Mouse (Mus musculus): ENCODE measurements around the gene Col4a6.

The Col4a6 gene

DNA sequence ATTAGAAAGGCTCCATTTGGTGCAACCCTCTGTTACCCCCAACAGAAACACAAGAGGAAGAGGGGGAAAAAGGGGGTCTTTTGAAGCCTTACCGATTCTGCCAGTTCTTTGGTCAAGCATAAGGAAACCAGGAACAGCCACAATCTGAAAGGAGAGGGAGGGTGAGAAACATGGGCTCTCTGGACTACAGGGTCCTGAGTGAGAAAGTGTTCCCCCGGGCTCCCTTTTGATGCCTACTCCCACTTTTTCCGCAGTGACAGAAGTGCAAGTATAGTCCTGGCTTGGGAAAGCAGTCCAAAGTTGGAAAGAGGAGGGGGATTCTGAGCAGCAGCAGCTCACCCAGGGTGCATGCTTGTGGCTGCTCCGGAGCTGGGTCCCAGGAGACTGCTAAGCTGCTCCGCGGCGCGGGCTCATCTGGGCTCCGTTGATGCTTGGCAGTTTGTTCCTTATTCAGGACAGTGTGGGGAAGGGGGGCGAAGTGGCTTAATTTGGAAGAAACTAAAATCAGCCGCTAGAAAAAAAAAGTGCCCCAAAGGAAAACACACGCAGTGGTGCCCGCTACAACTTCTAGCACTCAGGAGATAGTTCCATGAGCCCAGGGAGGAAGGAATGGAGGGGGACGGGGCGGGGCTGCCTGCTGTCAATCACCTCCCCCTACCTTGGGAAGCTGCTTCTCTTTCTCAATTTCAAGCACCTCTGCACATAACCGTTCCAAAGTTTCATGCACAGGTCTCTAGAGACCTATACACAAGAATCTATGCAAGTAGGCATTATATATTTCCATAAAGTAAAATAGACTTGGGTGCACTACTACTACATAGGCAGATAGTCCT lies at the start of gene Col4a6:
Gene Col4a6 (minus strand): TSS at position 607 of the 833 bp plus-strand sequence.
- no peak for ATAC-seq (ENCODE audit: low TSS enrichment)

DNA sequence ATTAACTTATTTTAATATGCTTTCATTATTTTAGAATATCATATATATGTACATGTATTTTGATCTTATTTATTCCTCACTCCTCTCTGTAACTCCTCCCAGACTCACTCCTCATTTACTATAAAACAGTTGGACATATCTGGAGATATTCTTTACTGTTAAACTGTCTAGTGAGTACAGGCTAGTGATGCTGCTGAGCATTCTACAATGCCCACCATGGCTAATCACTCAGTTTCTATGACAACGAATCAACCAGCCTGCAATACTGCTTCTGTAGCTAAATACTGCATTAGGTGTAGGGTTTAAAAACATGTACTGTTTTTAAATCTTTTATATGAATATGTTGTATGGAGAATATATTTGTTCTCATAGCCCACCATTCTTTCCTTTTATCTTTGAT lies 29.2 kb upstream of the Col4a6 start:
- no peak for ATAC-seq (ENCODE audit: low TSS enrichment)

DNA sequence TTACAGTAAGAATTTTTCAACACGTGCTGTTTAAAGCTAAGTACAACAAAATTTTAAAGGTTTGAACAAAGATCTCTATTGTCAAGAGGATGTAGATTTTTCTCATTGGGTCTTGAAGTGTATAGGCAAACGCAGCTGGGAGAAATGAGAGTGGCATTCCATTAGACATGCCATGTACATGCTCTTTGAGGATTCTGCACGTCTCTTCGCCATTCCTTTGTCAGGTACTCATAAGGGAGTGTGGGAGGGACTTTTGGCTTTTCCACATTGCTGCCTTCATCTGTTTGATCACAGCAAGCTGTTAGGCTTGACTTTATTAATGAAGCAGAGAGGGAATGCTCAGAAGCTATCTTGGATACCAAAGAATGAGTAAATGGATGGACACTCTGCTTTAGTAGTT lies 20.7 kb upstream of the Col4a6 start:
- no peak for ATAC-seq (ENCODE audit: low TSS enrichment)

DNA sequence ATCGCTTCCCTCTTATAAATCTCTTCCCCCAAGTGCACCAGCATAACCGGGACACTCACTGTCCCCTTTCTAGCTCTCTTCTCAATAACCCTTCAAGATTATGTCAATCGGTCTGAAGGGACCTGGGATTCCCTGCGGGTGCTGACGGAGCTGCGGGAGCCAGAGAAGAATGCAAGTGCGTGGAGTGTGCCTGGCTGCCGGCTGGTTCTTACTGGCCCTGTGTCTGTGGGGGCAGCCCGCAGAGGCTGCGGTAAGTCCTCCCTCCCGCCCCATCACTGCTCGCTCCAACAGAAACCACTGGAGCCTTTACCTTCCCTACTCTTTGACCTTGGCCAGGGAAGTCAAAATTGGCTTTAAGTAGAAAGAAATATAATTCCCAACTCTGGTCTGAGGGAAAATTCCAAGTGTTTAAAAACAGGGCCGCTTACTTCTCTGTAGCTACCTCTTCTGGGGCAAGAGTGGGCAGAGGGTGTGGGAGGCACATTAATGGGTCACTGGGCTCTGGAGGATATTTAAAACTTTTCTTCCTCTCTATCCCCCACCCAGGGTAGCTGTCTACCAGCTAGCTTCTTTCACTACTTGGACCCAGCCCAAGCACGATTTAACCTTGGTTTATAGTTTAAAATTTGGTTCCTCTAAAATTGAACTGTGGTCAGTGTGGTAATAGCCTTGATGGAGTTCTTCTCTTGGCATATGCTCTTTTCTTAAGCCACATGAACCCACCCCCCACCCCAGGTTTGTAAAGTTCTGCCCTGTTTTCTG lies 1.9 kb upstream of the Col4a6 start:
- peak; percentile 70 for ATAC-seq (ENCODE audit: low TSS enrichment)

DNA sequence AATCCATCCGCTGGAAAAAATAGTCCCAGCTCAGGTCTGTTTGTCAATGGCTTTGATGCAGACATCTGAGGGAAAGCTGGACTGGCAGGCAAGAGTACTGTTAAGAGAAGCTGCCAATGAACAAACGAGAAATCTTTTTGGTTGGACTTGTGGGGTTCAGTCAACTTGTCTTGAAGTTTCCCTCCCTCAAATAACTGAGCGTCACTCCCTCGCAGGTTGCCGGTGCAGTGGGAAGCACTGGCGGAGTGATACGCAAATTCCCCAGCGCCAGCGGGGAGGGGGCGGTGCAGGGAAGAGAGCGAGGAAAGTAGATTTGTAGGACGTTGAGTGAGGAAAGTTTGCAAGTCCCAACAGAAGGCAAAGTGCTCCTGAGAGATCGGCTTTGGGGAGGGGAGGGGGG lies 1.2 kb upstream of the Col4a6 start, which contains the start of gene Col4a5:
Gene Col4a5 (plus strand): TSS at position 276 of the 400 bp plus-strand sequence.
- peak; percentile 57; the same call in 1 of the 2 replicates for ATAC-seq (ENCODE audit: low TSS enrichment)

DNA sequence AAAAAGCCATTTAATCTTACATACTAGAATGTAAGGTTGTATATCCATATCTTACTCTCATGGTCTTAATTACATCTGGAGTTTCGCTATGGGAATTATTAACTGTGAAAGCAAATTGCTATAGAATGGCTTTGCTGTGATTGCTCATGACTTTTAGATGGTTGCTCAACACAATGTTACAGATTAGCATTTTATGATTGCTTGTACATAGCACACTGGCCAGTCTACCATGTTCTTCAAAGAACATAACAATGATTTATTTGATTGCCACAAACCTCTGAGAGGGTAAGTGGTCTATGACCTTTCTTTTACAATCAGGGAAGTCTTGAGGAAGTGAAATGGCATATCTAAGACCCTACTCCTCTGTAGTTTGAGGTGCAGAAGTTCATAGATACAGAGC lies 25.9 kb downstream of the Col4a6 start:
- no peak for ATAC-seq (ENCODE audit: low TSS enrichment)

DNA sequence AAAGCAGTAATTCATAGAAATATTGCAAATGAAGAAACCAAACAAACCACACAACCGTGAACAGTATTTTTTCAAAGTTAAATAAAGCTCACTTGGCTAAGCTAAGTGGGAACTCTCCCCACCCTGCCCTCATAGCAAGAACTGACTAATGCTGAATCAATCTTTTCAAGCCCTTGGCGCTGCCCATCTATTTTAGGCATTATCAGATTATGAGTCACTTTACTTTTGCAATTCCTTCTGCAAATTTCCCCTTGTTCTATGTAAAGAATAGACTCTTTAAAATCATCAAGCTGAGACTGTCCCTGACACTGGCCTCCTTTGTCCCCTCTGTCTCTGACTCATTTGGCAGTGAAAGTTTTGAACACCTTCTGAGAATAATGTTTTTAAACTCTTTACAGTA lies 34.5 kb downstream of the Col4a6 start:
- ATAC-seq (ENCODE audit: low TSS enrichment) = no peak

DNA sequence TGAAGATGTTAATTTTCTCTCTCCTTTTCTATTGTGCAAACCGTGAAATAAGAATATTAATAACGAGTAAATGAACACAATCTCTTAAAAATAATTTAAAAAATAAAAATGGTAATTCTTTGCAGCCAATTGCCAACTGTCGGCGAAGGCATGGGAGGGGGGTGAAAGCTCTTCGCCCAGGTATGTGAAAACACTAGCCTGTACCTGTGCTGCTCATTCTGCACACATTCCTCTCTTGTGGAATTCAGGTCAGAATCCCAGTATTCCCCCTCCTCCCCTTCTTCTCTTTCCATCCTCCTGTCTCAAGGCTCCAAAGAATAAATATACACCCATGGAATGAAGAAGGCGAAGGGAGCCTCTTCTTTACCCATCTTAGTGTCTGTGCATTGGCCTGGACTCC lies 37.1 kb downstream of the Col4a6 start:
- ATAC-seq (ENCODE audit: low TSS enrichment) = no peak

DNA sequence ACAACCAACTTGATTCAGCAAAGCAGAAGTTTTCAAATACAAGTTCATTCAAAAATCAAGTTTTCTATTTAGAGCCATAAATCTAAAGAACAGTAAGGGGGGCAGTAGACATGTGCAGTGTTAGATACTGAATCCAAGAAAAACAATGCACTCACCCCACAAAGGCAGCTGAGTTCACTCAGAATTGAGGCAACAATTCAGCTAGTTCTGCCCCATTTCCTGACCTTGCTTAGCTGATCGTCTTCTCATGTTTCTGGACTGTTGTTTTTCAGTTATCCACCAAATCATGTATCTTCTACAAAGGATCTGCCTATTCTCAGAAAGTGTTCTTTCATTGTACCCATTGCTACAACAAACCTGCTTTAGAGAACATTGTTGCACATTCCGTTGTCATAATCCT lies 58.6 kb downstream of the Col4a6 start:
- no peak for ATAC-seq (ENCODE audit: low TSS enrichment)

DNA sequence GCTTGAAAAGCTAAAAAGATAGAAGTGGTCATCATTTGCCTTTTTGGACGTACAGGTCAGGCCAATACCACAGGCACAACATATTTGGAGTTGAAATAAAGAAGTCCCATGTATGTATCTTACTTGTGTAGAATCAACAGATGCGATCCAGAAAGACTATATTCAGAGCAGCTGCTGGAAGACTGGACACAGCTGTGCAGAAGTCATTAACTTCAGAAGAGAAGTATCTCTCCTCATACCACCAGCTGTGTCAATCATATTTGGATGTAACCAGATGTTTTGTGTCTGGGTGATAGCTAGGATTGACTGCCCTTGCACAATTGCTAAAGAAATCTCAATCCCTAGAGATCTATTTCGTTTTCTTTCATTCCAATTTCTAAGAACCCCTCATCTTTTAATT lies 77.6 kb downstream of the Col4a6 start:
- ATAC-seq (ENCODE audit: low TSS enrichment) = no peak

DNA sequence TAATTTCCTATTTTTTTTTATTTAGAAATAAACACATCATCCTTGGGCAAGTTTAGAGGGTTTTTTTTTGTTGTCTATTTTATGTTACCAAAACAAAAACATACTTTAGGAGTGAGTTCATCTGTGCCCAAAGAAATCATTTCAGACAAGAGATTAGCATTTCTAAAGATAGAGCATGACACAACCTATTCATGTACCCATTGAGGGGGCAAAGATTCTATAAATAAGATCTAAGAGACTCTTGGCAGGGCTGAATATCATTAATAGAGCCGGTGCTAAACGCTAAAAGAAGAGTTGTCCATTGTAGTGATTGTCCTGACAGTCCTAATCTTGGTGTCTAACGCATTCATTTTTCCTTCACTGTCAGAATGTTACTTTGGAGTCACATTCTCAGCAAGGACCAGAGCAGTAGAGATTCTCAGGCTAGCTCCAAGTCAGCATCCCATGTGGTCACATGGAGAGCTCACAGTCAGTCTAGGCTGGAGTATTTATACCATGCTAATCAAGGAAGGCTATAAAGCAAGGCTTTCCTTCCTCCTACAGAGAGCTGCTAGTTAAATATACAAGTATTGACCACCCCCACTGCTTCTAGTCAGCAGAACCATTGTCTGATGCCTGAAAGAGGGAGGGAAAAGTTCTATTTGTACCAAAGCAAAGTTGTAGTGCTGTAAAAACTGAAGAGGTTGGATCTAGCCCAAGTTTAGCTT lies 88.3 kb downstream of the Col4a6 start:
- ATAC-seq (ENCODE audit: low TSS enrichment) = no peak

DNA sequence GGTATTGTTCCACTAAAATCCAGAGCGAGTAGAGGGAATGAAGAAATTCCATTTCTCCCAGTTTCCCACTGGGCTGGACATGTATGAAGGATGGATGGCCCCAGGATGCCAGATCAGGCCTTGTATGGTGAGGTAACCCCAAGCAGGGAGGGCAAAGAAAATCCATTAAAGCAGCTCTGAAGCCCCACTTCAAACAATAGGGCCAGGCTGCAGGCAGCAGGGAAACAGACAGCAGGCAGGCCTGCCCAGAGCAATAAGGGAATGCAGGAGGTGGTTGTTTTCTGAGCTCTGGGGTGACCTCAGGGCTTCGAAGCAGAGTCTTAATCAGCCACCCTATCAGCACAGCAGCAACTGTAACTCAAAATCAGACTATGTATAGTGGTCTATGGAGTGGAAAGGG lies 89.2 kb downstream of the Col4a6 start:
- ATAC-seq (ENCODE audit: low TSS enrichment) = no peak

DNA sequence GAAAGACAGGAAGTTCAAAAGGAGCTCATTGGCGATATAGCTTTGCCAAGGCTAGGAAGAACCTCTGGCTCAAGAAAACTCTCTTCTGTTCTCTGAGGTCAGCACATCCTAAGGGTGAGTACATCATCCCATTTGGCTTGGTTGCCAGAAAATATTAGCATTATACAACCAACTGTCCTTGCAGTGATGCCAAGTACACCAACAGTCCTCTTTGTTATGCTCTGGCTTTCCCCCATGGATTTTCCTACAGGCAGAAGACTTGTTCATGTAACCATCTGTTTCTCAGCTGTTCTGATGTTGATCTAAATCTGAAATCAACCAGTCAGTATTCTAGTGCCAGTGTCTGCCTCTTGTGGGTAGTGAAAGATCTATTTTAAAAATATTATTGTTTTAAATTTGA lies 103.6 kb downstream of the Col4a6 start:
- peak; percentile 65 for ATAC-seq (ENCODE audit: low TSS enrichment)

DNA sequence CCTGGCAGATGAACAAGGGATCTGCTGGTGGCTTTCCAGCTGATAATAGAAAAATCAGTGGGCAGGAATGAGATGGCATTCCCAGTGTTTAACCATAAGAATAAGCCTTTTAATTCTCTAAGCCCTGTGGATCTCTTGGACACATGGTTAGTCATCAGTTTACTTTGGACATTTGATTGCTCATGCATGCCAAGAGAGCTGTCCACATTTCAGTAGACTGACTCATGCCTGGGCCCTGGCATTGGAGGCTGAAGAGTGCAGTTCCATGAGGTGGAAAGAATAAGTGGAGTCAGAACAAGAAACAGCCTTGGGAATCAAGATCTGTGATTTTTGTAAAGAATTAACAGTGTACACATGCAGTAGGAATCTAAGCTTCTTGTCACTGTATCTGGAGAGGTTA lies 110.5 kb downstream of the Col4a6 start:
- no peak for ATAC-seq (ENCODE audit: low TSS enrichment)

DNA sequence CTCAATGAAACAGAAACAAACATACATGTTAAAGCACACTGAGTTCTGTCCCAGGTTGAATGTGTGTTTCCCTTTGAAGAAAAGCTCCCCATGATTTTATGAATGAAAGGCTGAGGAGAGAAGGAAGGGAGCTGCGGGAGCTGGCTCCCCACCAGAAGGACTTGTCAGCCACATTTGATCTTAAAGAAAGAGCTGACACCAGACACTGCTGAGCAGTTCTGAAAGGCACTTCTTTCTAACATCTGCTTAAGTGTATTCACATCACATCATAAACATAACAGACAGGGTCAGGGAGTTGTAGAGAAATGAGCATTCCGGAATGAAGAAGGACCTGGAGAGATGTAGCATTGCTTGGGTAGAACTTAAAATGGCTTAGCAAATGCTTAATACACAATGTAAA lies 132.5 kb downstream of the Col4a6 start:
- ATAC-seq (ENCODE audit: low TSS enrichment) = no peak

DNA sequence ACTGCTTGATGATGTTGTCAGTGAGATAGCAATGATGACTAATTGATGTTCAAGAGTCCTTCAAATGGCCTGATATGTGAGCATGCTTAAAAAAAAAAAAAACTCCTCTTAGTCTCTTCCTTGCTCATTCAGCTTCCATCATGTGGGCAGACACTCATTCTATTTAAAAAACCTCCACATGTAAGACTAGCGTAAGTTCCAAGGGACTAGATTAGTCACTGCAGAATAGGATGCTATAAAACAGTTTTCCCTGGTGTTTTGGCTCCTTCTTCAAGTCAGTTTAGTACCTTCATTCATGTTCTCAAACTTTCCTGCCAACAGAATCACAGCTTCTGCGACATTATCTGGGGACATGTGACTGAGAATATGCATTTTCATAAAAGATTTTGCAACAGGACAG lies 145.8 kb downstream of the Col4a6 start:
- ATAC-seq (ENCODE audit: low TSS enrichment) = peak; percentile 96

DNA sequence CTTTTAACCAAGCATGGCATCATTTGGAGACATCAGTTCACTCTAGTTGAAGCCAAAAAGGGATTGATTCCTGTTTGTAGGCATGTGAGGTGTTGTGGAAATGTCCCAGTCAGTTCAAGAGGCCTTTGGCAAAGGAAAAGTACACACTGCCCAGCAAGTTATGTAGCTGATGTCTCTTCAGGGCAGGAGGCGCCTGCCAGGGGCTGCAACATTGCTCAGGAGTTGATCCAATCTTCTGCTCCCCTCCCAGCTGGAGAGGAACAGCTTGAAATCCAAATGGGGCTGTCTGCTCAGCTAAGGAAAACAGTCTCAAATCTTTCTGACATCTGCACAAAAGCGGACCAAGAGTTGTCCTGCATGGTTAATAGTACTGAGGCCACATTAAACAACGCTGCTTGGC lies 149.7 kb downstream of the Col4a6 start:
- no peak for ATAC-seq (ENCODE audit: low TSS enrichment)

DNA sequence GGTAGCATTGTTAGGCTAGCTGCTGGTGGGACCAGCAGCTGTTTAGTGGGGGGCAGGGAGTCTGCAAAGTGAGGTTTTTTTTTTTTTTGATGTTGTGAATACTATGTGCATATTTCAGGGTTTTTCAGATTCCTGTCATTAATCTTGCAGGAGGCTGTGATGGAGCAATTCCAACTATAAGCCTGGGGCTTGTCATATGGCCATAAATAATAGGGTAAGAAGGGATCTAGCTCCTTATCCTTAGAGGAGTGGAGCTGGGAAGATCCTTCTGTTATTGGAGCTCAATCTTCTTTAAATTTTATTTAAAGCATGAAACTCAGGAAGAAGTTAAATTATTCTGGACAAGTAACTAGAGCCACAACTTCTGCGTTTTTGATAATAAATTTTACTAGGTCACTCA lies 157.7 kb downstream of the Col4a6 start:
- ATAC-seq (ENCODE audit: low TSS enrichment) = no peak

DNA sequence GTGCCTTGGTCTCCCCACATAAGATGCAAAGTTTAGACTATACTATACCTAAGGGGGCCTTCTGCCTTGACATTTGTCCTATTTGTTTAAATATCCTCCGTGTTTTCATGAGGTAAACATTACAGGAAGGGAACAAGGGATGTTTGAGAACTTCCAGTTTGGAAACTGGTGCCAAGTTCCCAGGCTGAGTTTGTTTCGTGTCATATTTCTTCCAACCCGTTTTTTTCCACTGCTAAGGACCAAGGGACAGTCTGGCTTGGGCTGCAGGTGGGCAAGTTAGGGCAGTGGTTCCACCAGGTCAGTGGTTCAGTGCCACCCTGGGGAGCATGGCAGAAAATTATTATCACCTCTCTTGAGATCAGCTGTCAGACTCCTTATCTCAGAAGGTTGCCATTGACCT lies 158.1 kb downstream of the Col4a6 start:
- no peak for ATAC-seq (ENCODE audit: low TSS enrichment)

DNA sequence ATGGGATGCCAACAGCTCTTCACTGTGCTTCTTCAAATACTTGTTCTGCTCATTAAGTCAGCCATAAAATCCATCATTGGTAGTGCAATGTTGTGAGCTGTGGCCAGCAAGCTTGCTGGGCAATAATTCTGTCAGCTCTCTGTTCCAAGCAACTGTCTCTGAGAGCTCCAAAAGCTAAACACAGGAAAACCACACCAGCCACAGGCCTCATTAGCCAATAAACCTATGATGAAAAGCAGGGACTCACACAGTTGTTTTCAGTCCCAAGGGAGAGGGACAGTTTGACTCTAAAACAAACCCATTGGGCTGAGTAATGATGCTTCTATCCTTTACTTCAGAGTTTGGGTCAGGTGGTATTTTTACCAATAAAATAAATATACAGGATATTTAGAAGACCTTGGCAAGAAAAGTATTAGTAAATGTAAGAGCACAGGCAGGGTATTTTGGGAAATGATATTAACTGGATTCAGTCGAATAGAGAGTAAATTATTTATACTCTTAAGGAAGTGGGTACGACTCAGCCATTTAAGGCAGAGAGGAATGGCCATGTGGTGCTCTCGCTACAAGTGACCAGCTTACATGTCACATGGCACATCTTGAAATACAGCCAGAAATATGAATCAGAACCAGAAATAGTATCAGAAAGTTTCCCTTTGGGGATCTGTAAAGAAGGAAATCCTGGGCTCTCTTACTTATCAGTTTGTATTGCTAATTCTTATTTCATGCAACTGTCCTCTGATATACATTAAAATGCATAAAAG lies 181.0 kb downstream of the Col4a6 start:
- no peak for ATAC-seq (ENCODE audit: low TSS enrichment)

DNA sequence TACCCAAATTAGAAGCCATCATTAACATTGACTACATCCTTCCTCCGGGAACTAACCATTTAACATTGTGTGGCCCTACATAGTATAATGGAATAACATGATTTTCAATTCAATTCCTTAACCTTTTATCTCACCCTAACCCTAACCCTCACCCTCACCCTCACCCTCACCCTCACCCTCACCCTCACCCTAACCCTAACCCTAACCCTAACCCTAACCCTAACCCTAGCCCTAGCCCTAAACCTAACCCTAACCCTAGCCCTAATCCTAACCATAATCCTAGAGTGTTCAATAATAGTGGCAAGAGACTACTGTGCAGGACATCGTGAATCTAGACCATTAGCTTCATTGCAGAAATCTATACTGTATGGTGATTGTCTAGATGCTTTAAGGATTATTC lies 197.5 kb downstream of the Col4a6 start:
- ATAC-seq (ENCODE audit: low TSS enrichment) = no peak

DNA sequence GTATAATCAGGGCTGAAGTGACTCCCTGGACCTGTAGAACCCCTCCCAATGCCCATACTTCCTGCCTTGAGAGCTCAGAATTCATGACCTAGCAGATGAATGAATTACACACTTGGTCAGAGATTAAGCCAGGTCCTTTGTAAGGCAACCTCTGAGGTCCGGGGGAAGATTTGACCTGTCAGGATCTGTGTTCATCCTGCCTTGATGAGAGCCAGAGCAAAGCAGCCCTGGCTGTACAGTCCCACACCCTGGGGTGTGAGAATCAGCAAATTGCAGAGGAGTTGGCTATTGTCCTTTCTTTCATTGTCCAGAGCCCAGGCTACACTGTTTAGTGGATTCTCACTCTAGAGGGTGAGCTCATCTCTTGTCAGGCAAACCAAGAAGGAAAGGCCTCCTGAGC lies 207.9 kb downstream of the Col4a6 start:
- ATAC-seq (ENCODE audit: low TSS enrichment) = no peak
